Mouse (Mus musculus): ENCODE results near the gene Ints3.

Ints3 gene

DNA sequence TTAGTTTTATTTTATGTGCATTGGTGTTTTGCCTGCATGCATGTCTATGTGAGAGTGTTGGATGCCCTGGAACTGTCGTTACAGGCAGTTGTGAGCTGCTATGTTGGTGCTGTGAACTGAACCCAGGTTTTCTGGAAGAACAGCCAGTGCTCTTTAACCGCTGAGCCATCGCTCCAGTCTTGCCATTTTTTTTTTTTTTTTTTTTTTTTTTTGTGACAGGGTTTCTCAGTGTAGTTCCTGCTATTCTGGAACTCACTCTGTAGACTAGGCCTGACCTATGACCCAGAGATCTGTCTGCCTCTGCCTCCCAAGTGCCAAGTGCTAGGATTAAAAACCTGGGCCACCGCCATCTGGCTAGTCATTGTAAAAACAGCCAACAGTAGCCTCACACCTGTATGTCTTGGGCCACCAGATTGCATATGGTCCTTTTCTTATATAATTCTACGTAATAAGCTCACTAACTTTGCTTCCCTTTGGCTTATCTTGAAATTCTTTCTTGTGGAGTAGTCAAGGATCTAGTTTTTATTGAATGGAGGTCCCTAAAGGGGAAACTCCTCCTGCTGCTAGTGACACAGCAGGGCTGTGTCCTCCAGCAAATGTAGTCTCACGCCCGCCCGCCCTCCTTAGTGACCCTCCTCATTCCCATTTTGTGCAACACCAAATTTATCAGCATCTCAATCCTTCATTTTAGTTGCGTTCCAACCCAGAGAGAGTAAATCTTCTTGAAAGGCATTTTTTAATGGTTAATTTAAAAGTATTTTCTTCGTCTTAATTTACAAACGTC lies 12.2 kb upstream of the Ints3 start:
- DNase-seq (ENCODE audit: low spot score): no peak

DNA sequence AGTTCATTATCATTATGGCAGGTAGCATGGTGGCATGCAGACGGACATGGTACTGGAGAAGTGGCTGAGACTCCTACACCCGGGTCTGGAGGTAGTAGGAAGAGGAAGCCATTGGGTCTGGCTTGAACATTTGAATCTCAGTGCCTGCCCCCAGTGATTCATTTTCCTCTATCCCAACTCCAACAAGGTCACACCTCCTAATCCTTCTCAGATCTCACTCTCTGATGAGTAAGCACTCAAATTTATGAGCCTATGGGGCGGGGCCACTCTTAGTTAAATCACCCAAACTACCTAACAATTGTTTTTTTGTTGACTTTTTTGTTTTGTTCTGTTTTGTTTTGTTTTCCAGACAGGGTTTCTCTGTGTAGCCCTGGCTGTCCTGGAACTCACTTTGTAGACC lies 10.6 kb upstream of the Ints3 start:
- no peak for DNase-seq (ENCODE audit: low spot score)

DNA sequence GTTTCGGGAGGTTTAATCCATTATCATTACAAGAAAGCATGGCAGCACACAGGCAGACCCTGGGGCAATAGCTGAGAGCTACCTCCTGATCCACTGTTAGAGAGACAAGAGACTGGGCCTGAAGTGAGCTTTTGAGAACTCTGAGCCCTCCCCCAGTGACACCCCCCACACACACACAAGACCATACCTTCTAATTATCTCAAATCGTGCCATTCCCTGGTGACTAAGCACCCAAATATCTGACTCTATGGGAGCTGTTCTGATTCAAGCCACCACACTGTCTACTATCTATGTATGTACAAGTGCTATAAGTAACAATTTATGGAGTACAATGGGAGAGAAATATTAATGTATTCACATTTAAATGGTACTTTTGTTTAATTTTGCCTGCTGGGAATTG lies 7.3 kb upstream of the Ints3 start:
- DNase-seq (ENCODE audit: low spot score): no peak

DNA sequence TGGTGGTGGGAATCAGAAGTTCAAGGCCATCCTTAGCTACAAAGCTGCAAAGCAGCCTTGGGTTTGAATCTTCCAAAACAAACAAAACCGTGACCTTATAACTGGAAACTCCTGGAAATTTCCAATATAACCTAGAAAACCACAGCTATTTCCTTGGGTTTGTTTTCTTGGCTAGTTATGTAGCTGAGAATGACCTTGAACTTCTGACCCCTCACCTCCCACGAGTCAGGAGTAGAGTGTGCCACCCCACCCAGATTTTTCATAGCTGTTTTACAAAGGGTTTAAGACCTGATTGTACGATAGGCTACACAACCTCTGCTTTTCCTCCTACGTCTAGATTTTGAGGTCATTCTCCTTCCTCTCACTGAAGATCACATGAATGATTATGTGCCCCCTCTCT lies 3.7 kb upstream of the Ints3 start:
- no peak for DNase-seq (ENCODE audit: low spot score)

DNA sequence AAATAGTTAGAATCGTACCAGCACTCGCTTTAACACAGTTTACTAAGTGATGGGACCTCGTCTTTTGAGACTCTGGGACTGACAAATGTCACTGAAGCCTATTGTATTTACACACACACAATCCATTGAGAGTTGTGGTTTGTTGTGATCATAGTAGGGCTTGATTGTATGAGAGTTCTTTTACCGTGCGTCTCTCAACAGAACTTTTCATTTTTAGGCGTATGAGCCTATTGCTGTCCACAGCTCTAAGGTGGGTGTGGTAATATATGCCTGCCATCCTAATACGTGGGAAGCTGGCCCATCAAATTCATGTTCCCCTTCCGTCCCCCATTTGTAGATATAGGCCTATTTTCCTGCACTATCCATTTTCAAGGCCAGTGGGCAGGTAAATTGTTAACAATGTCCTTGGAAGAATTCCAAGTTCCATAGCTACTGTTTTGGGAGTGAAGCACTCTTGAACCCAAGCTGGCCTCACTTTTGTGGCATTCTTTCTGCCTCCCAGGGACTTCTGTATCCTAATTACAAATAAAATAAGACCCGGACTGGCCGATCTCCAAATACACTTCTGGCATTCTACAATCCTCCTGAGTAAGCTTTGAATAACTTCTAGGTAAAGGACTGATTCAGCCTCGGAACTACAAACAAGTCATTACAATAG lies 780 bp upstream of the Ints3 start:
- DNase-seq (ENCODE audit: low spot score): no peak

DNA sequence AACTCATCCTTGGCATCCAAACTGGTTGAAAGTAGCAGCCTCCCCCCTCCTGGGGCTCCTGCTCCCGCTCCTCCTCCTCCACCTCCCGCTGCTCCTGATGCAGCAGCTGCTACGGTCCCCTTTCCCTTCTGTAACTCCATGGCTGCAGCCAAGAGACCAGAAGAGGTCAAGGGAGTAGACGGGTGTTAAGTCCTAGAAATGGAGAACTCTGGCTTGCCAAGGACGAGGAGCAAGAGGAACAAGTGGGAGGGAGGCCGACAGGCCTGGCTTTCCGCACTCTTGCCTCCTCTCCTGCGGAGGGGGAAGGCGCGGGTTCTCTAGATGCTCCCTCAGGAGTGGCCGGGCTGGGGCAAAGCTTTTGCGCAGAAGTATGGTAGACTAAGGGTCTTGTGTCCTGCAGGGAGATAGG lies 607 bp downstream of the Ints3 start:
- peak; percentile 50 for DNase-seq (ENCODE audit: low spot score)

DNA sequence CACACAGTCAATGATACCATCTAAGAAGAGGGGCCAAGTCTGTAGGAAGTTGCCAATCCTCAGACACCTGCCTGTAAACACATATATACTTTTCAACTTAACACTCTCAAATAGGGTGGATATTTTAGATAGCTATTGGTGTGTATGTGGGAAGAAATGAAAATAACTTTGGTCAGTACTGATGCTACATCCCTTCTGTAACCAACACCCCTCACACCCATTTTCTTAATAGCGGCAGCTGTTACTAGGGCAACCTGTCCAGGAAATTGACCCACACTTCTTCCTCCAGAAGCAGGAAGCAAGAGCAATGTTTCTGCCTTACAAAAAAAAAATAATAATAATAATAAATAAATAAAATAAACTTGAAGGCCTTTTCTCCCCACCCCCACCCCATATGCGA lies 1.1 kb downstream of the Ints3 start:
- DNase-seq (ENCODE audit: low spot score): no peak

DNA sequence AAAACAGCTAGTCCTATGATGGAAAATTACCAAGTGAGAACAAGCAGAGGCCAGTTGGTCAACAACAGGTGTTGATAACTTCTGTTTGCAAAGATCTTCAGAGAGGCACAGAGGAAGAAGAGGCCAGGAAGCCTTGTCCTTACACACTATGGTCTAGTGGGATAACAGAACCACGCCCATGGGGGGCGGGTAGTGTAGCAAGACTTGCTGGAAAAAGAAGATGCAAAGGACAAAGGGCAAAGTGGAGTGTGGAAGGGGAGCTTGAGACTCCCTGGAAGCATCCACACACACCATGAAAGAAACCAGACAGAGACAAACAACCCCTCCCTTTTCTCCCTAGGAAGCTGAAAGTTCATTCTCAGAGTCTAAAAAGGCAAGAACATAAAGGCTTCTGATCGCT lies 3.8 kb downstream of the Ints3 start:
- DNase-seq (ENCODE audit: low spot score): no peak

DNA sequence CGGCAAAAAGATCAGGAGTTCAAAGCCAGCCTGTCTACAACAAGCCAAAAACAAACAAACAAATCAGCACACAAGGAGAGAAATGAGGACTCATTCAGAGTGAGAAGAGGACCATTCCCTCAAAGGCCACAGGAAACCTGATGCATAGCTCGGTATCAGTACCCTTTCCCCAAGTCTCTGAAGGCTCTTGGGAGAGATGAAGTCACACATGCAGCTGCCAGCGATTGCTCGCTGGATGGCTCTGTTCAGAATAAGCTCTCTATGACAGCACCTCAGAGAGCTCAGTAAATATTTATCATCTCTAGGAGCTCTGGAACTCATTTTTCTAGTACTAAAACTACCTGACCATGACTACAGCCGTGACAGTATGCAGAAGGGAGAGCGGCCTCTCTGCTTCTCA lies 5.2 kb downstream of the Ints3 start:
- DNase-seq (ENCODE audit: low spot score): no peak

DNA sequence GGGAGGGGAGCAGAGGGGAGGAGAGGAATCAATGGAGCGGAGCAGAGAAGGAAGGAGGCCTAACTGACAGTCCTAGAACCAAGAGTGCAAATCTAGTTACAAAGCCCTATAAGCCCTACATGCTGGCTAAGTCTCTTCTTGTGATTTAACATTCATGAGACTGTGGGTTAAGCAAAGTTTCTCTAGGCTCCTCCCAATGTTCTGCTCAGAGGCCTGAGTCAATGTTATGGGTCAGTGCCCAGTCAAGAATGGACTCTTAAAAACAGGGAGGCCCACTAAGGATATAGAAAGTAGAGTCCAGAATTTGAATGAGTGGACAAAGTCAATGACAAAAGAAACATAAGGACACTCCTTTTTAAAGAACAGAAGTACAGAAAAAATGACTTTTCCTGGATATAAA lies 5.8 kb downstream of the Ints3 start:
- no peak for DNase-seq (ENCODE audit: low spot score)

DNA sequence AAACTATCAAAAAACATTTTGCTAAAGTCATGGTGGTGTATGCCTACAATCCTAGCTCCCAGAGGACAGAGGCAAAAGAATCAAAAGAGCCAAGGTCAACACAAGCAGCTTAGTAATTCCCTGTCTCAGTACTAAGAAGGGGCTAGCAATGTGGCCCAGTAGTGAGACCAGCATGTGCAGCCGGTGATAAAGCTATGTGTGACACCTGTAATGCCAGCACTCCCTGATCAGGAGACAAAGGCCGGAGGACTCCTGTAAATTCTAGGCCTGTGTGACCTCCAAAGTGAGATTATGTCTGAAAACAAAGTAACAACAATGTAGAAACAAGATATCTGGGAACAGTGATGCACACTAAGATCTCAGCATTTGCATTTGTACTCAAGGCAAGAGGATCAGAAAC lies 7.9 kb downstream of the Ints3 start:
- no peak for DNase-seq (ENCODE audit: low spot score)

DNA sequence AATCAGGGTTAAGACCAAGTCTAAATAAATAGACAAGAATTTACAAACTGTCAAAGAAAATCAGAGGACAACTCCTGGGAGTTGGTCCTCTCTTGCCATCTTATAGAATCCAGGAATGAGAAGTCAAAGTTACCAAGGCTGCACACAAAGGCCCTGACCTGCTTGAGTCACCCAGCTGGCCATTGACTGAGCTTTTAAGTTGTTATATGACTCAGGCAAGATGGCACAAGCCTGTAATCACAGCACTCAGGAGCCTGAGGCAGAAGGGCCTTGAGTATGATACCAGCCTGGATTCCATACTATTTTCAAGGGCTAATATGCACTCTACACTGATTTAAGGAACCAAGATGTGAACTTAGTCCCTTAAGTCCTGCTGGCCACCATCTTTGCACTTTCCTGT lies 9.9 kb downstream of the Ints3 start:
- DNase-seq (ENCODE audit: low spot score): no peak

DNA sequence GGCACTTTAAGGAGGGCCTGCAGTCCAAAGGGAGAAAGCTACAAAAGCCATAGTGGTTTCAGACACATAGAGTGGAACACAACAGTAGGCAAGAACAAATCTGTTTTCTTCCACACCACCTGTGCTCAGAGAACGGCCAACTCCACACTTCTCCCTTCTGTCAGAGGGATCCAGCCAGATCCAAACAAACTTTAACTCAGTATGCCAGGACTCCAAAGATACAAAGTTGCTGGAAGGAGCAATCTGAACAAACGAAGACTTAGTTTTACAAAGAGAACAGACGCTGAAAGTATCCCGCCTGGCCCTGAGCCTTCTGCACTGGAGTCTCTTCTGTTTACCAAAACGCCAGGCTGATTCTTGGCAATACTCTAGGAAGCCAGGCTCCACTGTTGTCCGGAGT lies 12.7 kb downstream of the Ints3 start:
- no peak for DNase-seq (ENCODE audit: low spot score)

DNA sequence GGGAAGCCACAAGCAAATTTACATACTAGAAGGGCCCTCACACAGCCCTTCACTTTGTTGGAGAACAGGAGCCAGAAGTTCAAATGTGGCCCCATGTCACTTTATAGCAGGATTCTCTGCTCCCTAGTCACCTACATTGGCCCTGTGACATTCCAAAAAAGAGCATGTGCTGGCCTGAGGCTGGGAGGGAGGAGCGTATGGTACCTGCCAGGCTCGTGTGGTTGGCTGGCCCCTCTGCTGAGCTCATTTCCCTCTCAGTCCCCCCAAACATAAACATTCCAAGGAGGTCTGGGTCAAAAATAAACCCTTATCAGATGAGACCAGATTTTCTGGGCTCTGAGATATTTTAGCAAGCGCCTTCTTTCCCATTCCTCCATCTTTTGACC lies 20.4 kb downstream of the Ints3 start:
- no peak for DNase-seq (ENCODE audit: low spot score)

DNA sequence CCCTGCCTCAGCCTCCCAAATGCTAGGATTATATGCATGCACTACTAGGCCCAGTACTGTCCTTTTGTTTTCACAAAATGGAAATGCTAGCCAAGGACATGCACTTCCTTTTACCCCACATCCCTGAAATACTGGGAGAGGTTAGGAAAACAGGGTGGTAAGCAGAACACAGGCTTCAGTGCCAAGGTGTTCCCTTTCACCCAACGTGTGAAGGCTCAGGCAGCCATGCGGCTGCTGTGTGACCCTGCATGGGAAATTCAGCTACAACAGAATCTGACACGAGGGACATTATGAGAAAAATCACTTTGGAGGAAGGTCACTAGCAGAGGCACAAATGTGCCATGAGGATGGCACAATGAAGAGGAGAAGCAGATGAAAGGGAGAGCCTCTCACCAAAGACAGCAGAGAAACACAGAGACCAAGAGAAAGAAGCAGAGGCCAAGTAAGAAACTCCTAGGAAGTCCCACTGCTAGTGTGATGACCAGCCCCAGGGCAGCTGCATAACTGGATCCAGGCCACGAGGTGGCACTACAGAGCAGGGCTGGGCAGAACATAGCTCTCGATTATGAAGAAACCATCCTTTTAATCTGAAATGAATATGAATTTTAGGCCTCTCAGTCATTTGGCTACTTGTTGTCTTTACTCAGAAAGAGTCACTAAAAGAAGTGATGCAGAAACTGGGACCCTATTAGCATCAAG lies 21.0 kb downstream of the Ints3 start:
- peak; percentile 78 for DNase-seq (ENCODE audit: low spot score)

DNA sequence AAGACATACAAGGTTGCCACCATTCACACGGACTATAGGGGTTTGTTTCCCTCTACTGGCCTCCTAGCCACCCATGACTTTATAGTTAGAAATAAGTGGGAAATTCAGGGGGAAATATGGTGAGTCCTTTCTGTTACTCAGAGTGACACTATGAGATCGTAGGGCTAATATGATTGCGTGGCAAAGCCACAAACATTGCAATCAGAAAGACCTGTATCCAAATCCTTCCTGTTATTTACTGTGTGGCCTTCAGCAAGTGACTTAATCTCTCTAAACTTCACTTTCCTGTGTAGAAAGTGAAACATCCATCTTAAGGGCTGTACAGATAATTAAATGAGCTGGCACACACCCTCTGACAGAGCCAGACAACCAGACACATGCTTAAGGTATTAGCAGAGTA lies 24.7 kb downstream of the Ints3 start:
- no peak for DNase-seq (ENCODE audit: low spot score)

DNA sequence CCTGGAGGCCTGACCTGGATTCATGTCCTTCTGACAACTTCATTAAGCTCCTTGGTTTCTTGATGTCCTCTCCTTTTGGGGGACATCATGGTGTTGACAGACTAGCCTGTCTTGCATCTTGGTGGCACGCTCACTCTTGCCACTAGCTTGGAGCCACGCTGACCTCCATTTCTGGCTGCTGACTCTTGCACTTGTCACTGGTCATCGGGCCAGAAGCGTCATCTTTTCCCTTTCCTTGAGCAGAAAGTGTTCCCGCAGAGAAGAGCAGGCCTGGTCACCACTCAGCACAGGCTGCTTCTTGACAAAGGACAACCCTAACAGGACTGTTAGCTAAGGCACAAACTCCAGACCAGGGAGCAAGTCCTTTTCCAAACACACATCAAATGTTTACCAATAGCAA lies 27.0 kb downstream of the Ints3 start:
- no peak for DNase-seq (ENCODE audit: low spot score)

DNA sequence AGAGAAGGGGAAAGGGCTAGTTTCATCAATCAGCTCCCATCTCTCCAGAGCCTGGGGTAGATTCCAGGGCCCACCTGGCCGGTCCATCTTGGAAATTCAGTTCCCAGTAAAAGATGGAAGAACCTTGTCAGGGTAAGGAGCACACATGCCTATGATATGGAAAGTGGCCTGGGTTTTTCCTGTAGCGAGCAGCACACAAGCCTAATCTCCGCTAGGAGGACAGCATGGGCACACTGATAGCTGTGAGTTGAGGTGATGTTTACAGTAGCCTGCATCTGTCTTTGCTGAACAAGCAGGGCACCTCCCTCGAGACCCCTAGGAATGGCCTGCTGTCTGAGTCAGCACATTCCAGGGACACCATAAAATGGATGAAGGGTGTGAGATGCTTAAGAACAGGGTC lies 28.8 kb downstream of the Ints3 start:
- no peak for DNase-seq (ENCODE audit: low spot score)

DNA sequence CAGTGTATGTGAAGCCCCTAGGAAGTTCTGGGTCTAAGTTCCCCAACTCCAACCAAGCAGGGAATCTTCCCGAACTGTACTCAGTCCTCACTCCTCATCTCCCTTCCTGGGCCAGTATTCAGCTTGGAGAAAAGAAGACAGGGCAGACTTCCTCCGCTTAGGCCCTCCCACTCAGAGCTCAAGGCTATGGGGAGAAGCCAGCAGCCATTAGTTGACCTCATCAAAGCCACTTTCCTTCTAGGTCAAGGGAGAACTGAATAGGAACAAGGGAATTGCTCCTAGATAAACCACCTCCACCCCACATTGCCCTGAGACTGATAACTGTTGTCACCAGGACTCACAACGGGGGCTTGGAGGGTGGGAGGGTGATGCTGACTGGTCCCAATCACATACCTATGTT lies 29.3 kb downstream of the Ints3 start:
- DNase-seq (ENCODE audit: low spot score): no peak

DNA sequence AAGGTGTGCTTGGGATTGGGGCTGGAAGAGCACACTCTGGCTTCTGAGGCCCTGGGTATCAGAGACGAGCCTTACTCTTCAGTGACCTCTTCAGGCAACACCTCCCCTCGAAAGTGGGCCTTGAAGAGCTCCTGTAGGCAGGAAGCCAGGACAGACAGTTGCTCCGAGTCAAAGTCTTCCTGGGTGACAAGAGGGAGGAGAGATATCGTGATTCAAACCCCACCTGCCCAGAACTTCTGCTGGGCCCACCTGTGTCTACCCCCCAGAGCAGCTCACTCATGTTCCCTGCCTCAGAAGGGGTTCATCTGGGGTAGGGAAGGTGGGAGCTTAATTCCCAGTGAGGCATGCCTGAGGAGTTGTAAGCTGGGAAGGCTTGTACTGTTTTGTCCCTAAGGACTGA lies 32.4 kb downstream of the Ints3 start:
- DNase-seq (ENCODE audit: low spot score): no peak

DNA sequence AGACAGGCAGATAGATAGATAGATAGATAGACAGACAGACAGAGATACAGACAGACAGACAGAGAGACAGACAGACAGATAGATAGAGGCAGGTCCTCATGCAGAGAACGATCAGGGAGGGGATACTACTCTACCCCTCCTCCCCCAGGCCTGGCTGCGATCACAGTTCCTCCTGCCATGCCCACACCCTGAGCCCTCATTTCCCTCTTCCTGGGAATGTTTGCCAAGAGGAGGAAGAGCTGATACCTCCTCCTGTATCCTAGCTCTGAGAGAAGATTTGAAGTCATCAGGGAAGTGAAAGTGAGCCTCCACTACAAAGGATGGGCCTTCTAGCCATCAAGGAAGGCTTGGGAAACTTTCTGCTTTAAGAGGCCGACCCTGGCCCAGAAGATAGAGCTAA lies 37.8 kb downstream of the Ints3 start:
- no peak for DNase-seq (ENCODE audit: low spot score)

DNA sequence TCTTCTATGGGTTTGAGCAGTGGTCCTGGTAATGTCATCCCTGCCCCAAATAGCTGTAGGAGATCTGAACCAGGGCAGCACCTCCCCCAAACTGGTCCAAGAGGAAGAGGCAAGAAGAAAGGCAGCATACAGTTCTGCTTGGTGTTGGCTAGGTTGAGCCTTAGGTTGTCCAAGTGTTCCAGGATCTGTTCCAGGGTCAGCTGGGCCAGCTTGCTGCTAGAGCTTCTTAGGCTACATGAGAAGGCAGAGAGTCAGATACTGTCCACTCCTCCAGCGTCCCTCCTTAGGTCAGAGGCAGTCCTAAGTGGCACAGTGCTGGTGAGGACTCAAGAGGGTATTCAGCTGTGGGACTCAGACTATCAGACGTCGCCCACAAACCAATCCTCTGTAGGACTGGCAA lies 40.8 kb downstream of the Ints3 start:
- DNase-seq (ENCODE audit: low spot score): no peak

DNA sequence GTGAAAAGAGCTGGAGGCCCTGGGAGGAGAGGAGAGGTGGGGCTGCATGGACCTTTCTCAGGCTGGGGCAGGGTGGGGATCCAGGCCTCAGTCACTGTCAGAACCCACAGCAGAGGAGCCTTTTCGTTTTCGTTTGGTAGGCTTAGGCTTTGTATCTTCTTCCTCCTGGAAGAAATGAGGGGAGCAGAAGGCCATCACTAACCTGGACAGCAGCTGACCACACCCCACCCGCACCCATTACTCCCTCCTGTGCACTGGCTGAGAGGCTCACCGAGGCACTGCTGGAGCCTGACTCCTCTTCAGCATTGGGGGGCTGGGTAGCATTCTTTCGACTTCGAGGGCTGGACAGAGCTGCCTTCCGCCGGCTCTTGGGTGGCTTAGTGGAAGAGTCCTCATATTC lies 41.5 kb downstream of the Ints3 start:
- no peak for DNase-seq (ENCODE audit: low spot score)

DNA sequence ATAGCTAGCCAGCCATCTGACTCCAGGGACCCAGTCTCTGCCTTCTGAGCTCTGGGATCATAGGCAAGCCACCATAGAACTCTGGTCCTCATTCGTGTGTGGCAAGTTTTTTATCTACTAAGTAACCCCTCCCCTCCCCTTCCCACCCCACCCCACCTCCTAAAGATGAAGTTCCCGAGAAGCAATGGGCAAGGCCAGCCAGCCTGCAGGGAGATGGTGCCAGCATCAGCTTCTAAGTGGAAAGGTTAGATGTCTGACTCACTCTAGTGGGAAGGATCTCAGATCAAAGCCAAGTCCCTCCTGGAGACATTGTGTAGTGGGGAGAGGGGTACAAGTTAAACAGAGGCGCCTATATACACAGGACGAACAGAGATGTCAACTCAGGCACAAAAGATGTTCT lies 42.4 kb downstream of the Ints3 start:
- DNase-seq (ENCODE audit: low spot score): no peak
